Mouse (Mus musculus) common myeloid progenitor, adult 5-6 weeks (primary cell): ENCODE measurements around the gene Vmn1r231. TPM values are rescaled to one million over a fixed set of nuclear protein-coding genes. Genes with fewer than 3 reads are reported as not detected.

Experiments
- ATAC-seq: replicated peaks from 2 replicates; pipeline ENCODE4 v1.8.0; 2016; ENCODE audit warnings: low read depth, mild to moderate bottlenecking, moderate TSS enrichment, inconsistent platforms; ENCODE audit not compliant: poor library complexity, severe bottlenecking
- total RNA-seq: library from RNA; stranded (forward); fragments of 200-1000, 187-1606 nt; gene quantifications from 2 replicates; pipeline ENCODE4 v1.2.3, GENCODE M21; 2017

Vmn1r231 gene
- not detected in 2 replicates for total RNA-seq

- ATAC-seq = no peak
Observed at GRCm38 (mm10) chr17:20904991-20905390, at the start of gene Vmn1r231. TSS of gene Vmn1r231 (minus strand) at chr17:20905091.

GRCm38 (mm10) chr17:20946636-20947035 is 41.7 kb upstream of the Vmn1r231 start:
- ATAC-seq = no peak

- ATAC-seq = no peak
Observed at GRCm38 (mm10) chr17:20946026-20946565, 41.2 kb upstream of the Vmn1r231 start.

GRCm38 (mm10) chr17:20944985-20945891 is 40.3 kb upstream of the Vmn1r231 start, which contains the start of gene Ppp2r1a:
TSS of gene Ppp2r1a (plus strand) at chr17:20945311.
- ATAC-seq = peak; percentile 89

- no peak for ATAC-seq
Observed at GRCm38 (mm10) chr17:20944226-20944625, 39.3 kb upstream of the Vmn1r231 start.

GRCm38 (mm10) chr17:20919614-20920013 is 14.7 kb upstream of the Vmn1r231 start, which contains the start of gene Vmn1r232:
TSS of gene Vmn1r232 (minus strand) at chr17:20919714.
- ATAC-seq = no peak

GRCm38 (mm10) chr17:20840144-20840543 is 64.7 kb downstream of the Vmn1r231 start, which contains the start of gene Vmn1r230:
TSS of gene Vmn1r230 (plus strand) at chr17:20840444.
- ATAC-seq = no peak

Other genes with a start within 250 kb of the Vmn1r231 start
- gene Vmn1r226, start 222.2 kb downstream of the Vmn1r231 start, total RNA-seq = not detected in 2 replicates
- gene Vmn1r227, start 175.2 kb downstream of the Vmn1r231 start, total RNA-seq = not detected in 2 replicates
- gene Vmn1r228, start 118.9 kb downstream of the Vmn1r231 start, total RNA-seq = not detected in 2 replicates
- gene Vmn1r229, start 93.5 kb downstream of the Vmn1r231 start, total RNA-seq = not detected in 2 replicates
- not detected in 2 replicates for gene Vmn1r230, start 64.6 kb downstream of the Vmn1r231 start, total RNA-seq
- not detected in 2 replicates for gene Vmn1r232, start 14.6 kb upstream of the Vmn1r231 start, total RNA-seq
- gene Ppp2r1a, start 40.2 kb upstream of the Vmn1r231 start, total RNA-seq = 210 and 229 TPM in 2 replicates
- gene Vmn1r233, start 91.4 kb upstream of the Vmn1r231 start, total RNA-seq = not detected in 2 replicates
- 26.6 and 31.7 TPM in 2 replicates for gene Zfp160, start 103.8 kb upstream of the Vmn1r231 start, total RNA-seq